Mouse (Mus musculus) lung, adult 2 months (tissue): Measurements from ENCODE around the gene Slc13a3.
A peak's percentile ranks its signal among the peaks of the same experiment; 100 is the strongest.

ENCODE experiments used
- CTCF ChIP-seq: fragments of 200-500 bp; IDR thresholded peaks from 2 replicates; pipeline ENCODE4 v1.5.1; 2011; ENCODE audit warnings: mild to moderate bottlenecking, low read length, control low read depth; ENCODE audit not compliant: insufficient read depth
- POLR2A ChIP-seq: fragments of 200-500 bp; IDR thresholded peaks from 2 replicates; pipeline ENCODE4 v1.6.1; 2011; ENCODE audit warnings: low read depth, mild to moderate bottlenecking, control low read depth, low read length, borderline replicate concordance; ENCODE audit errors: extremely low read depth

GRCm38 (mm10) chr2:165496251-165496650 lies 23.2 kb upstream of the Slc13a3 start:
- TF ChIP-seq CTCF (peak; percentile 56), POLR2A (no peak)
